Mouse (Mus musculus) activated CD4-positive, CD25-positive, alpha-beta regulatory T cell (primary cell): ENCODE data around the gene Gm21830. TPM values are rescaled to one million over a fixed set of nuclear protein-coding genes. Genes with fewer than 3 reads are reported as not detected.

Source experiments
- polyA plus RNA-seq, 2 experiments: library from polyadenylated mRNA; unstranded; fragments of 100-300 nt; shearing (Covaris generic); gene quantifications; one replicate each; pipeline ENCODE4 v1.2.1; 2017

The Gm21830 gene
- not detected for polyA plus RNA-seq

DNA sequence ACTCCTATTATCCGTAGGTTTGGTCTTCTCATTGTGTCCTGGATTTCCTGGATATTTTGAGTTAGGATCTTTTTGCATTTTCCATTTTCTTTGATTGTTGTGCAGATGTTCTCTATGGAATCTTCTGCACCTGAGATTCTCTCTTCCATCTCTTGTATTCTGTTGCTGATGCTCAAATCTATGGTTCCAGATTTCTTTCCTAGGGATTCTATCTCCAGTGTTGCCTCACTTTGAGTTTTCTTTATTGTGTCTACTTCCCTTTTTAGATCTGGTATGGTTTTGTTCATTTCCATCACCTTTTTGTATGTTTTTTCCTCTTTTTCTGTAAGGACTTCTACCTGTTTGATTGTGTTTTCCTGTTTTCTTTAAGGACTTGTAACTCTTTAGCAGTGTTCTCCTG lies at the start of gene Gm21830:
Gene Gm21830 (plus strand): TSS at position 301 of the 400 bp plus-strand sequence.

DNA sequence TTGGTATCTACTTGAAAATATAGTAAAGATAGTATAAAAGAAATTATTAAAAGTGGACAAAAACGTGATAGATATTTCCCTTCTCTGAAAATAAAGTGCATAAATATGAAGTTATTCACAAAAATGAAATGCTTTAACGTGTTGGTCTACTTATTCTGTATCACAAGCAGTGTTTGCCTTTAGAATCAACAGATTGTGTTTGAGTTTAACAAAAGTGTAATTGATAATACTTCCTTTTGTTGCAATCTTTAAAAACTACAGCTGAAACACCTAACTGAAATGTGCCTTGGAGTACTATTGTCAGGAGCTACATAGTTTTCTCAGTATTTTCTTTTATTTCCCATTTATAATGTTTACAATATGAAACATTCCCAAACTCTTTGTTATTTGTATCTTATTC lies 19.6 kb downstream of the Gm21830 start, which contains the start of gene Gm26727:
Gene Gm26727 (minus strand): TSS at position 101 of the 400 bp plus-strand sequence.

DNA sequence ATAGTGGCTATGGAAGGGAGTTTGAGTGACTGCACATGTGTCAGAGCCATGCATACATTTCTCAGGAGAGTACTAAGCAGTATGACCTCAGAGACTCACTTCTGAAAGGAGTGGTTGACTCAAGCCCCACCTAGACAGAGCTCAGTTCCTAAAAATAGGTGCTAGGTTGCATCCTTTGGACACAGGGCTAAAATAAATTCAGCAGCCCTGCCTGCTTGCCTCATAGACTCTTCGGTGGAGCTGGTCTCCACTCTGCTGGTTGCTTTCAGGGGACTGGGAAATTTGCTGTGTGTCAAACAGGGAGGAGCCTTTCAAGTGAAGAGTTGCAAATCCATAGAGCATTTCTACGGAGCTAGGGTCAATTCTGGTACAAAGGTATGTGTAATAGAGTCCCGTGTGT lies 32.3 kb downstream of the Gm21830 start, which contains the start of gene Xirp2:
Gene Xirp2 (plus strand): TSS at position 223 of the 400 bp plus-strand sequence.

Other genes with a start within 250 kb of the Gm21830 start
- gene Gm26727, start 19.5 kb downstream of the Gm21830 start, polyA plus RNA-seq: not detected
- under 1 TPM in 1 of 2 experiments, not detected in 1; 0.04 TPM for gene Xirp2, start 32.3 kb downstream of the Gm21830 start, polyA plus RNA-seq
- gene B3galt1, start 152.1 kb downstream of the Gm21830 start, polyA plus RNA-seq: under 1 TPM in 1 of 2 experiments, not detected in 1; 0.61 TPM